Mouse (Mus musculus): Measurements from ENCODE around the gene Rbpms2. TPM values are rescaled to one million over a fixed set of nuclear protein-coding genes. Genes with fewer than 3 reads are reported as not detected.

The Rbpms2 gene
- total RNA-seq (2021) = 1 to 10 TPM; 2.2 to 3.2 TPM
- long read RNA-seq, partial matches to known transcripts = 0 of 3 reads
- long read RNA-seq, other reads (novel, unspliced or antisense) = 2 of 3 reads

- DNase-seq (ENCODE audit: low spot score in 2 of 2) = no peak
Measured at GRCm38 (mm10) chr9:65629025-65629766, at the start of gene Rbpms2. Gene Rbpms2 (plus strand): TSS chr9:65629648.

- peak; percentile 62 to 85 for DNase-seq (ENCODE audit: low spot score in 2 of 2)
Measured at GRCm38 (mm10) chr9:65579781-65580371, 49.6 kb upstream of the Rbpms2 start, which contains the start of gene Plekho2. Gene Plekho2 (minus strand): TSS chr9:65580040.

- peak in 1 of 2 experiments; percentile 78 for DNase-seq (ENCODE audit: low spot score in 2 of 2)
Measured at GRCm38 (mm10) chr9:65580401-65581256, 48.8 kb upstream of the Rbpms2 start.

GRCm38 (mm10) chr9:65583045-65583444, 46.4 kb upstream of the Rbpms2 start:
- no peak for DNase-seq (ENCODE audit: low spot score in 2 of 2)

- DNase-seq (ENCODE audit: low spot score in 2 of 2) = peak in 1 of 2 experiments; percentile 74
Measured at GRCm38 (mm10) chr9:65586406-65587269, 42.8 kb upstream of the Rbpms2 start, which contains the start of gene Pif1. Gene Pif1 (plus strand): TSS chr9:65587160.

- no peak for DNase-seq (ENCODE audit: low spot score in 2 of 2)
Measured at GRCm38 (mm10) chr9:65587270-65587572, 42.2 kb upstream of the Rbpms2 start.

- DNase-seq (ENCODE audit: low spot score in 2 of 2) = peak in 1 of 2 experiments; percentile 24
Measured at GRCm38 (mm10) chr9:65587573-65588358, 41.7 kb upstream of the Rbpms2 start.

- DNase-seq (ENCODE audit: low spot score in 2 of 2) = no peak
Measured at GRCm38 (mm10) chr9:65589091-65589490, 40.4 kb upstream of the Rbpms2 start.

- DNase-seq (ENCODE audit: low spot score in 2 of 2) = no peak
Measured at GRCm38 (mm10) chr9:65592721-65593120, 36.7 kb upstream of the Rbpms2 start.

GRCm38 (mm10) chr9:65593596-65593995, 35.9 kb upstream of the Rbpms2 start:
- DNase-seq (ENCODE audit: low spot score in 2 of 2) = no peak

GRCm38 (mm10) chr9:65598765-65599249, 30.6 kb upstream of the Rbpms2 start:
- DNase-seq (ENCODE audit: low spot score in 2 of 2) = peak in 1 of 2 experiments; percentile 73

- no peak for DNase-seq (ENCODE audit: low spot score in 2 of 2)
Measured at GRCm38 (mm10) chr9:65600951-65601350, 28.5 kb upstream of the Rbpms2 start.

- DNase-seq (ENCODE audit: low spot score in 2 of 2) = no peak
Measured at GRCm38 (mm10) chr9:65603401-65604102, 25.9 kb upstream of the Rbpms2 start.

GRCm38 (mm10) chr9:65605471-65606136, 23.8 kb upstream of the Rbpms2 start:
- DNase-seq (ENCODE audit: low spot score in 2 of 2) = peak in 1 of 2 experiments; percentile 68

GRCm38 (mm10) chr9:65606321-65607109, 22.9 kb upstream of the Rbpms2 start:
- DNase-seq (ENCODE audit: low spot score in 2 of 2) = no peak

- DNase-seq (ENCODE audit: low spot score in 2 of 2) = no peak
Measured at GRCm38 (mm10) chr9:65607120-65607519, 22.3 kb upstream of the Rbpms2 start.

- DNase-seq (ENCODE audit: low spot score in 2 of 2) = no peak
Measured at GRCm38 (mm10) chr9:65611969-65612486, 17.4 kb upstream of the Rbpms2 start.
